Mouse (Mus musculus) urinary bladder, postnatal 4 days (tissue): ENCODE measurements around the gene Timm50.

ENCODE experiments used
- DNase-seq, 2 experiments: peaks; one replicate each; pipeline ENCODE4 v3.0.0; 2021 to 2022; ENCODE audit warnings: low spot score in 2 of 2

Timm50 gene

DNA sequence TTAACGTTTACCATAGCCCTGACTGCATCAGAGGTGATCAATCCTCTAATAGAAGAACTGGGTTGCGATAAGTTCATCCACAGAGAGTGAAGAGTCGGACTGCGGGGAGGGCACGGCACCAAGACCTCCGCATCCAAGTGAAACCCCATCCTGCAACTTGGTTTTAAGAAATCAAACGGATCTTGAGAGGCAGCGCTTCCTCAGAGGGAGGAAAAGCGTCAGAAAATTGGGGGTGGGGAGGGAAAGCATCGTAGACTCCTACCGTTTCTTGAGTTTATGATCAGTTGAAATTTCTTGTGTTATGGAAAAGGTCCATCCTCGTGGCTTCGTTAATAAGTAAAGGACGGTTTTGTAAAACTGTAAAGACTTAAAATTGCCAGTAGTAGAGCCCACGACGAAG is 43.3 kb downstream of the Timm50 start:
- DNase-seq = no peak

DNA sequence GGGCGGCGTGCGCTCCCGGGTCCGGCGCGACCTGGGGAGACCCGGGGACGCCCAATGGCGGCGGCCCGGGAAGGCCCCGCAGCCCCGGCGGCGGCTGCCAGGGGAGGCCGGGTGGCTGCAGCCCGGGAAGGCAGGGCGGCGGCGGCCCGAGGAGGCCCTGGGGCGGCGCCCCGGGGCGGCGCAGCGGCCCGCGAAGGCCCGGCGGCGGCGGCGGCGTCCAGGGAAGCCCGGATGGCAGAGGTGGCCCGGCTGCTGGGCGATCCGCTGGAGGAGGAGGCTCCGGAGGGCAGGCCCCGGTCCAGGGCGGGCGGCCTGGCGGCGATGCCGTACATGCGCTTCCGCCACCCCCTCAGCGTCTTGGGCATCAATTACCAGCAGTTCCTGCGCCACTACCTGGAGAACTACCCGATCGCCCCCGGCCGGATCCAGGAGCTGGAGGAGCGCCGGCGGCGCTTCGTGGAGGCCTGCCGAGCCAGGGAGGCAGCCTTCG is 43.8 kb downstream of the Timm50 start:
- peak; percentile 47 to 61 for DNase-seq

DNA sequence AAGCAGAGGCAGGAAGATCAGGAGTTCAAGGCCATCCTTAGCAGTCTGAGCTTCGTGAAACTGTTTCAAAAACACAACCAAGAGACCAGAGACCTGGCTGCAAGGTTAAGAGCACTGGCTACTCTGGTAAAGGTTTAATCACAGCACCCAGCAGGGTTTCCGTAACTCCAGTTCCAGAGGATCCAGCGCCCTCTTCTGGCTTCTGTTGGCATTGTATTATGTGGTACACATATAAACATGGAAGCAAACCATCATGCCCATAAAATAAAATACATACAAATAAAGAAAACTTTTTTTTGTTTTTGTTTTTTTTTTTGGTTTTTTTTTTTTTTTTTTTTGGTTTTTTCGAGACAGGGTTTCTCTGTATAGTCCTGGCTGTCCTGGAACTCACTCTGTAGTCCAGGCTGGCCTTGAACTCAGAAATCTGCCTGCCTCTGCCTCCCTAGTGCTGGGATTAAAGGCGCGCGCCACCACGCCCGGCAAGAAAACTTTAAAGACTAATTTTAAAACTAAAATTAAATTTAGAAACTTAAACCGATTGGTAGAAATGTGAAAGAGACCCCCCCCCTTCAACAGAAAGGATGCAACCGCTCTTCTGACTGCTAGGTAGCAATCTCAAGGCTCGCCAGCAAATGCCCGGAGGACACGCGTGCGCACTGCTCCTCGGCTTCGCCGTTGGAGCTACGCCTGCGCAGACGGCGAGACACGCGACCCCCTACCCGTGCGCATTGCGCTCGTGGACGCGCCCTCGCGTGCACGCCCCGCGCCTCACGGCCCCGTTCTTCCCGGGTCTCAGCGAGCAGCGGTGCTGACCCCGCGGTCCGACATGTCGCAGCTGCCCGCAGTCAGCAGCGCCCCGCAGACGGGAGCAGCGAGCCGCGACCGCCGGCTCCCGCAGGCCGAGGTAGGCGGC is 44.5 kb downstream of the Timm50 start, which contains the start of gene Eid2:
Gene Eid2, plus strand, starts transcription at position 753 of the 913 bp plus-strand sequence.
- peak; percentile 82 to 83 for DNase-seq

DNA sequence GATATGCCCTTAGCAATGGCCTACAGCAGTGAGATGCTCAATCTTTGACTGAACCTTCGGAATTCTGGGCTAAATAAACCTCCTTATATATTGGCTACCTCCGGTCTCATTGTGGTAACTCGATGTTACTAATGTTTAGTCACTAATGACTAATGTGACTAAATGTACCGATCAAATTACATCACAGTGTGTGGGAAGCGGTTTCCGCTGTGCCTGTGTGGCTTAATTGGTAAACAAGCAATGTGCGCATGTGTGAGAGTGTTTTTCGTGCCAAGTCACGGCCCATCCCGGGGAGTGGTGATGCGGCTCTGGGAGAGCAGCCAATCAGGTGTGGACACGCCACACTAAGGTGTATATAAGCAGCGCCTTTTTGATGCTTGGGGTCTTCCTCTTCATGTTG is 46.5 kb downstream of the Timm50 start:
- no peak for DNase-seq

DNA sequence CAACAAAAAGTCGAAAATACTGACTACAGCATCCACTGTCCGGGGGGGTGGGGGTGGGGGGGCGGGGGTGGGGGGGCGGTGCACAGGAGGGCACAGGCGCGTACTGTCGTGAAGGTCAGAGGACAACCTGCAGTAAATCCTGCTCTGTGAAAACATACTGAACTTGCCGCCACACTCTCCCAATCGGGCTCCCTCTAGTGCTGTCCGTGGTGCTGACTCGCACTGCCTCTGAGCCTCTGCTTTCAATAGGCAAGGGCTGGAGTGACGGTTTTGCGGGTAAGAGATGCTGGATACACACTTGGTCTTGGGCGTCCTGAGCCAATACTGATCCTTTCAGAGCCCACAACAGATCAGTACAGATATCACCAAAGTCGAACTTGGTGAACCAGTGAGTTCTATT is 48.1 kb downstream of the Timm50 start:
- DNase-seq = peak; percentile 42 to 82

DNA sequence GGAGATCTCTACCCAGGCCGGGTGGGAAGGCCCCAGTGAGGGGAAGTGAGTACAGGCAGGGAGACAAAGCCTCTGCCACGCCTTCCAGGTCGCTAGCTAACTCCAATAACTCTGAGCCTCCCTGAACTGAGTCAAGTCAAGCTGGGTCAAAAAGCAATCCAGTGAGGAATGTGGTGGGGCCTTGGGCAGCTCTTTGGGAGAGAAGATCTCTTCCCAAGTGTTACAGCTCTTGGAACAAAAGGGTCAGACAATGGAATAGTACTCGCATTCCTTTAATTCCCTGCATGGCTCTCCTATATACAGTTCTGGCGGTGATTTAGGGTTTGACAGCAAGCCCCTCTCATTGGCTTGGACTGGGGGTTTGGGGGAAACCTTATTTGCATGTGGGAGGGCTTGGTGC is 49.0 kb downstream of the Timm50 start:
- DNase-seq = no peak
